Mouse (Mus musculus): ENCODE results near the gene Dgki. TPM values are rescaled to one million over a fixed set of nuclear protein-coding genes. Genes with fewer than 3 reads are reported as not detected.

Gene Dgki
- polyA plus RNA-seq, 1 experiment from 2014 or later: 1.3 TPM

DNA sequence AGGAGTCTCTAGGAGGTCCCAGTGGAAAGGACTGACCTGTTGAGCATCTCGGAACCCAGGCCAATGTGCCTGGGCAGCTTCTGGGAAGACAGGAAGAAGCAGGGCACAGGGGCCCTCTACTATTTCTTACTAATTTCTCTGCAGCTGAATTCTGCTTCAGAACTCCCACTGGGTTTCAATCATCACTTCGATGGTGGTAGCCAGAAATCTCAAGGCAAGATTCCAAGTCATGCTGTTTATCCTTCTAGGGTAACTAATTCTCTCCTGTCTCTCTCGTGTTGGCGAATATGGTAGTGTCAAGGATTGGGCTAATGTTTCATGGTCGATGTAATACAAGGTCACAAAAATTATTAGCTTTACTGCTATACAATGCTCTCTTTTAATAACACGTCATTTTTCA, 455.7 kb downstream of the Dgki start:
- Histone ChIP-seq H3K9ac (no peak overlapping the region), H3K4me2 (replicated peaks) (no peak overlapping the region), H3K27me3 (no peaks in the 10 kb centered on the region), H3K27ac (no peak overlapping the region), H3K4me3 (no peak overlapping the region), H3K36me3 (no peaks in the 10 kb centered on the region), H3K9me3 (no peaks in the 10 kb centered on the region), H3K4me1 (peaks cover 25% of the 10 kb centered on the region)
- ATAC-seq (ENCODE audit: low FRiP score, low read depth): no peak
- WGBS: 51% methylated on average over 6 of the region's 6 CpGs

DNA sequence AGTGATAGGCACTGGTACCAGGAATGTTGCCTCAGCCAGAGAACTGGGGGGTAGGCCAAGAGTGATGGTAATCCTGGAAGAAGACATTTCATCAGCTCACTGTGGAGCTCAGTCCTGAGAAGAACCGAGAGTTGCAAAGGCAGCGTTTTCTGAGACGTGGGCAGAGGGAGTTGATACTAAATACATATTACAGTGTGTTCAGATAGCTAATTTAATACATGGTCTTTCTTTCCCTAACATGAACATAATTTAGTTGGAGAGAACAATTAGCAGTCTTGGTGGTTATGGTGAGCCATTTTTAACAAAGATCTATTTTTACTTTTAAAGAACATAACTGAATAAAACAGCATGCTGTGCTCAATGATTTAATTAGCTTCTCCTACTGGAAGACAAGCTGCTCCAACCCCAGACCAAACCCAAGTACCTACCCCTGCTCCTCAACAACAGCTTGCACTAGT, 456.9 kb downstream of the Dgki start:
- Histone ChIP-seq H3K4me2 (replicated peaks) (no peak overlapping the region), H3K27me3 (no peaks in the 10 kb centered on the region), H3K9me3 (no peaks in the 10 kb centered on the region), H3K27ac (peak overlapping the region; percentile 3; the same call in 1 of the 2 replicates), H3K9ac (no peak overlapping the region), H3K4me1 (peaks cover 25% of the 10 kb centered on the region), H3K36me3 (no peaks in the 10 kb centered on the region), H3K4me3 (no peak overlapping the region)
- WGBS: 29% methylated on average over 3 of the region's 3 CpGs
- ATAC-seq (ENCODE audit: low FRiP score, low read depth): no peak

DNA sequence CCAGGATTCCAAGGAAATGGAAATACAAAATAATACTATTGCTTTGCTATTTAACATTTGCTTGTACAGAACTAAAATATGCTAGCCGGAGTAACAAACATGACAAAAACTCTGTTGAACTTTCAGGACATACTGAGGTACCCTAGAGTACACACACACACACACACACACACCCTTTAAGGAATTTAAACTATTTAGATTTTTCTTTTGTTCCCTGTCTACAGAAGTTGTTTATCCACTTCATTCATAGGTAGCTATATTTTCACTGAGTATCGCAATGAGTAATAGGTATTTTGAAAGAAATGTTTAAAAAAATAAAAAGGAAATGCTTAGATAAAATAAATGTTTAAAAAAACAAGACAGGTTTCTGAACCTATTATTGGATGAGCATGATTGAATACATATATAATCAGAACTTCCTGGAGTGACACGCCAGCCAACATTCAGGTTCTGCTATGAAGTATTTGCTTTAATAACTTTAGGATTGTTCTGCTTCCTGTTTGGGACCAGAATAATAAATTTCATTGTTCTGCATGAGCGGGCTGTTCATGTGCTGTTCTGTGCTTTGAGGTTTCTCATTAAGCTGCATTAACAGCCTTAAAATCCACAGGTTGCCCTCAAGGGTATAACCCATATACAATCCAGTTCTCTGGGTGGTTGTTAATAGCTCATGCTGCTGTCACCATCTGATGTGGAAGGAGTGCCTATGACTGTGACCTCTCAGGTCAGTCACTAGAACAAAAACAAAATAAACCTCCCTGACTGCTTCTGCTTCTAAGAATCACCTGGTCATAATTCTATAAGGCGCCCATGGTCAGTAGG, 457.7 kb downstream of the Dgki start:
- Histone ChIP-seq H3K27ac (peak overlapping the region; percentile 3; the same call in 1 of the 2 replicates), H3K4me1 (peaks cover 29% of the 10 kb centered on the region), H3K27me3 (no peaks in the 10 kb centered on the region), H3K9me3 (no peaks in the 10 kb centered on the region), H3K4me2 (replicated peaks) (no peak overlapping the region), H3K9ac (no peak overlapping the region), H3K36me3 (no peaks in the 10 kb centered on the region), H3K4me3 (no peak overlapping the region)
- ATAC-seq (ENCODE audit: low FRiP score, low read depth): peak; percentile 70; the same call in 1 of the 2 replicates
- 26% methylated on average over 5 of the region's 5 CpGs for WGBS

DNA sequence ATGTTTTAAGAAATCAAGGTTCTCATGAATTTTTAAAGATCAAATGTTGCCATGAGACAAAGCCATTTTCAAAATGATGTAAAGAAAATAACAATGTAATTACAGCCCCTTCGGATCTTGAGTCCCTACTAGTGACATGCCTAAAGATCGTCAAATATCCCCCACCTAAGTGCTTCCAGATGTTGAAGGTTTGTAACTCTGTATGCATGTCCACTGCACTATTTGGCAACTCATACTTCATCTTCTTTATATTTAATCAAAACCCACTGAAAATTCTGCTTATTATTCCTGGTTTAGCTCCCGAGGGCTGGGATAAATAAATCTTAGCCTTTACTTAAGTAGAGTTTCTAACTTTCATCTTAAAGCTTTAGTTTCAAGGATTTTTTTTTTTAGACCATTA, 458.3 kb downstream of the Dgki start:
- Histone ChIP-seq H3K9me3 (no peaks in the 10 kb centered on the region), H3K4me3 (no peak overlapping the region), H3K27me3 (no peaks in the 10 kb centered on the region), H3K27ac (no peak overlapping the region), H3K9ac (no peak overlapping the region), H3K4me2 (replicated peaks) (no peak overlapping the region), H3K36me3 (no peaks in the 10 kb centered on the region), H3K4me1 (peaks cover 31% of the 10 kb centered on the region)
- ATAC-seq (ENCODE audit: low FRiP score, low read depth): no peak
- WGBS: 11% methylated on average over 3 of the region's 3 CpGs

DNA sequence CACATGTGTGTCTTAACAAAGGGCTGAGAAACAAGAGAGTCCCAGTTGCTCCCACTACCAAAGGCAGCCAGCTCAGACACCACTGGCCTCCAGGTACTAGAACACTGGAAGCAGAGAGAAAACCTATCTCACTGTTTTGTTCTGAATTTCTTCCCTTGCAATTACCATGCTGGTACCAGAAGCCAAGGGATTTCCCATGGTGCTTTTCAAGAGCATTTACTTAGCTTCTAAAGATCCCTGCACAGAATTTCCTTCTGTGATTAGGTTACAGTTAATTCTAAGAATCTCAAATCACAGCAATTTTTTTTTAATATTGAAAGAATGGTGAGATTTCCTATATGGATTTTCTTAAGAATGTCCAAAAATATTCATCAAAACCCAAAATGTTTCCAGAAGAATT, 458.8 kb downstream of the Dgki start:
- no peaks in the 10 kb centered on the region for H3K27me3 ChIP-seq
- H3K4me3 ChIP-seq: no peak overlapping the region
- H3K9me3 ChIP-seq: no peaks in the 10 kb centered on the region
- ATAC-seq (ENCODE audit: low FRiP score, low read depth): no peak
- H3K36me3 ChIP-seq: no peaks in the 10 kb centered on the region
- no peak overlapping the region for H3K9ac ChIP-seq
- peak overlapping the region; percentile 23; the same call in 1 of the 2 replicates for H3K27ac ChIP-seq
- no peak overlapping the region for H3K4me2 ChIP-seq (replicated peaks)
- peaks cover 36% of the 10 kb centered on the region for H3K4me1 ChIP-seq

DNA sequence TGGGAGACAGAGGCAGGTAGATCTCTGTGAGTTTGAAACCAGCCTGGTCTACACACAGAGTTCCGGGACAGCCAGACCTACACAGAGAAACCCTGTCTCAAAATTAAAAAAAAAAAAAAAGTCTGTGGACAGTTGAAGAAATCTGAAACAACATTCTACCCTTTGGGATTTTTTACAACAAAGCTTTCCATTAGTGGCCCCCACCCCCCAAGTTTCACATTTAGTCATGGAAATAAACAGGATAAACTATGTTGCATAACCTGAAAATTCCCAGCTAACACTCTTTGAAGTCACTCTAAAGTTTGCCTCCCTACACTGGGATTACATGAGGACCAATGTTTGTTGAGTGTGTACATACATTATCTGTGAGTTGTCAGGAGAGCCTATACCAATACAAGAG, 461.2 kb downstream of the Dgki start:
- no peak overlapping the region for H3K27ac ChIP-seq
- H3K36me3 ChIP-seq: no peaks in the 10 kb centered on the region
- no peak for ATAC-seq (ENCODE audit: low FRiP score, low read depth)
- no peaks in the 10 kb centered on the region for H3K27me3 ChIP-seq
- WGBS: 93% methylated on average over 1 of the region's 1 CpGs
- H3K4me3 ChIP-seq: no peak overlapping the region
- no peaks in the 10 kb centered on the region for H3K9me3 ChIP-seq
- H3K9ac ChIP-seq: no peak overlapping the region
- H3K4me2 ChIP-seq (replicated peaks): no peak overlapping the region
- peaks cover 30% of the 10 kb centered on the region for H3K4me1 ChIP-seq

DNA sequence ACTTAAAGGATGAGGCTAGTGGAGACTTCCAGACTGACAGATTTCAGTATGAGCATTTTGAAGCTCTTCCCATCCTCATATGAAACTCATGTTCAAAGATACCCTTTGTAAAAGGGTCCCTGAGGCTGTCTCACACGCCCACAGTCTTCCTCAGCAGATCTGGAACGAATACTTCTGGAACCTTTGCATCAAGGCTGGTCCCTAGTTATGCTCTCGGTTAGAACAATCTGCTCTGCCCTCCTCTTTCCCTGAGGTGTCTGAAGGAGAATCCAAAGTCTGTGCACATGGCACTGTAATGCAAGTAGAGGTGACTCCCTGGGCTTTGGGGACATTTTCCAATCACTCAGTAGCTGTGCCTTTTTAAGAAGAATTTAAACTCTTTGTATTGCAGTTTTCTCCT, 464.6 kb downstream of the Dgki start:
- no peak for ATAC-seq (ENCODE audit: low FRiP score, low read depth)
- 76% methylated on average over 3 of the region's 3 CpGs for WGBS
- H3K9me3 ChIP-seq: no peaks in the 10 kb centered on the region

DNA sequence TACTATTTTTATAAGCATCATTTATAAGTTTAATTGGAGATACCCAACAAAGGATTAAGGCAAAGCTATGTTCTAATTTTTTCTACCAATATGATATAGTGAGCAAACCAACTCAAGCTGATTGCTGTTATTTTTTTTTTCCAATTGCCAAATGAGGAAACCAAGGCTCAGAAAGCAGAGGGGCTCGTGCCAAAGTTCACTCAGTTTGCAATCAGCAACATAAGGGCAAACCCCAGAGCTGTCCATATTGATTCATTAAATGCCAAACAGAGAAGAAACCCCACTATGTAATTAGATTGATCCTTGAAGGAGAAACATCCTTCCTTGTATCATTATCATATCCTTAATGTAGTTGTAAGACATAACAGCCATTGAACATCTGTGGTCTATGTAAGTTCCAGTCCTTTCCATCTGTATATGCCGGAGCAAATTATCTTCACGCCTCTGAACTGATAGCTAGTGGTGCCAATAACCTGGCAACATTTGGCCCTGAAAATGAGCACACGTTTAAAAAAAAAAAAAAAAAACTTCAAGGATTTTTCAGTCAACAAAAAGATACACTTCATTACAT, 465.2 kb downstream of the Dgki start:
- no peaks in the 10 kb centered on the region for H3K27me3 ChIP-seq
- whole genome bisulfite sequencing: 76% methylated on average over 4 of the region's 4 CpGs
- no peak overlapping the region for H3K9ac ChIP-seq
- no peak for ATAC-seq (ENCODE audit: low FRiP score, low read depth)
- peaks cover 21% of the 10 kb centered on the region for H3K4me1 ChIP-seq
- no peak overlapping the region for H3K4me2 ChIP-seq (replicated peaks)
- no peaks in the 10 kb centered on the region for H3K9me3 ChIP-seq
- H3K27ac ChIP-seq: no peak overlapping the region
- no peaks in the 10 kb centered on the region for H3K36me3 ChIP-seq
- no peak overlapping the region for H3K4me3 ChIP-seq

More for the DNA sequence above, 464.6 kb downstream of the Dgki start:
- Histone ChIP-seq H3K36me3 (no peaks in the 10 kb centered on the region), H3K27me3 (no peaks in the 10 kb centered on the region), H3K4me2 (replicated peaks) (no peak overlapping the region), H3K27ac (no peak overlapping the region), H3K9ac (no peak overlapping the region), H3K4me3 (no peak overlapping the region), H3K4me1 (peaks cover 21% of the 10 kb centered on the region)

DNA sequence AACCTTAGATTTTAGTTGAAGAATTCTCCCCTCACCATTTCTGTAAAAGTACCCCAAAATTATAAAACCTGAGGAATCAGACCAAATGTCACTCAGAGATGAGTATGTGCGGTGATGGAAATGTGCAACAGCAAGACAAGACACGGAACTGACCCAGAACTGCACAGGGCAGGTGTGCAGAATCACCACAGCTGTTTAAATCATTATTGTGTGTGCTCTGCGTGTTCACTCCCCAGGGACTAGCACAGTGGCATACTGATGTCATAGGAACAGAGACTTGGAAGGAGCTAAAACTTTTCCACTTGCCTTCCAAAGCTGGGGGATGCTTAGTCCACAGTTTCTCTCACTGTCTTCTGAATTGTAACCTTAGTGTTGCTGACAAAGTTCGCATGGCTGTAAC, 467.3 kb downstream of the Dgki start:
- H3K4me3 ChIP-seq: no peak overlapping the region
- no peak overlapping the region for H3K27ac ChIP-seq
- H3K4me1 ChIP-seq: peaks cover 16% of the 10 kb centered on the region
- no peaks in the 10 kb centered on the region for H3K9me3 ChIP-seq
- no peaks in the 10 kb centered on the region for H3K27me3 ChIP-seq
- 52% methylated on average over 4 of the region's 4 CpGs for WGBS
- no peak for ATAC-seq (ENCODE audit: low FRiP score, low read depth)
- H3K9ac ChIP-seq: no peak overlapping the region
- H3K36me3 ChIP-seq: no peaks in the 10 kb centered on the region
- no peak overlapping the region for H3K4me2 ChIP-seq (replicated peaks)

DNA sequence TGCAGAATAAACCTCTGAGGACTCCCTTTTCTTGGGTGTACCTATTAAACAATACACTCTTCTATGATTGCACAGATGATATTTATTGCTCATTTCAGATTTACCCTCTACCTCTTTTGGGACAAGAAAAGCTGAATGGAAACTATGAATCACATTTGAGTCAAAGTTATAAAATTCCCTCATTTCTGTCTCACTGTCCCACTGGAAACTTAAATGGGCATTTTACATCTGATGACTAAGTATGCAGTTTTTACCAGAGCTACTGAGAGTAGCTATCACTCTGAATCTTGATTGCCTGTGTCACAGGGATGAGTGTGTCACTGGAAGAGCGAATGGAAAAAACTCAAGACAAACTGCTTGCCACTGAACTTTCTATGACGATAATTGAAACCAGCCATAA, 467.8 kb downstream of the Dgki start:
- H3K4me2 ChIP-seq (replicated peaks): no peak overlapping the region
- no peaks in the 10 kb centered on the region for H3K36me3 ChIP-seq
- H3K4me3 ChIP-seq: no peak overlapping the region
- WGBS: 53% methylated on average over 2 of the region's 2 CpGs
- ATAC-seq (ENCODE audit: low FRiP score, low read depth): no peak
- H3K27me3 ChIP-seq: no peaks in the 10 kb centered on the region
- H3K9me3 ChIP-seq: no peaks in the 10 kb centered on the region
- H3K4me1 ChIP-seq: peaks cover 16% of the 10 kb centered on the region
- H3K9ac ChIP-seq: no peak overlapping the region
- no peak overlapping the region for H3K27ac ChIP-seq

DNA sequence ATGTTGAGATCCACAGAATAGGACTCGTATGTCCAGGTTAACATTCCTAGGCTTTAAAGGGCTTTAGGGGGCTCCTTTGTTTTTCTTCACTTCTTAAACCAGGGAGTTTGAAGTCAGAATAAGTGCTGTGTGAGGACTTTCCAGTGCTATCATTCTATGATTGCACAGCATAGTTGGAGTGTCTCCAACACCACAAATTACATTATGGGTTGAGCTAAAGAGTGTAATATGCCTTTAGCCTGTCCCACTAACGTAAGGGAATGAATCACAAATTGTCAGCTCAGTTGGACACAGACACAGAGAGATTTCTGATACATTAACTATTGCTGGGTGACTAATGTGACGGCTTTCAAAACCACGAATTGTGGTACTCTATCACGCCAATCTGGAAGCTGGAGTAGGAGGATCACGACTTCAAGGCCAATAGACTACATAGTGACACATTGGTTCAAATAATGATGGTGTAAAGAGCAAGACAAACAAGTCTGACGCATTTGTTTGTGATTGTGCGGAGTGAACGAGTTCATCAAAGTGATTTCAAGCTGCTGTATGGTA, 469.5 kb downstream of the Dgki start:
- no peaks in the 10 kb centered on the region for H3K27me3 ChIP-seq
- no peak overlapping the region for H3K4me2 ChIP-seq (replicated peaks)
- H3K4me1 ChIP-seq: peaks cover 9% of the 10 kb centered on the region; the same call in 1 of the 2 replicates
- no peaks in the 10 kb centered on the region for H3K9me3 ChIP-seq
- no peak overlapping the region for H3K27ac ChIP-seq
- ATAC-seq (ENCODE audit: low FRiP score, low read depth): no peak
- 79% methylated on average over 9 of the region's 9 CpGs for WGBS
- H3K36me3 ChIP-seq: no peaks in the 10 kb centered on the region
- H3K4me3 ChIP-seq: no peak overlapping the region
- no peak overlapping the region for H3K9ac ChIP-seq

DNA sequence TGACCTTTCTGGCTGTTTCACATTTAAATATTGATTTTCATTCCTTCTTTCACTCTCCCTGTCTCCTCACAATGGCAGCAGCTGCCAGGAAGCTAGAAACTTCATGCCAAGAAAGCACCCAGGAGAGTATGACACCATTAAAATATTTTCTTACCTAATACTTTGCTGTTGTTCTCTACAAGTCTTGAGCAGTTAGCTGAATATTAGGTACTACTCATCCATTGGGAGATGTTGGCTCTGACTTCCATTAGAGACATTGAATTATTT, 480.3 kb downstream of the Dgki start:
- Histone ChIP-seq H3K4me2 (replicated peaks) (0 out of 2 replicates have a peak overlapping the region, but pooled peaks have one; percentile 22), H3K27ac (peak overlapping the region; percentile 79), H3K27me3 (no peaks in the 10 kb centered on the region), H3K4me1 (peaks cover 18% of the 10 kb centered on the region), H3K9me3 (no peaks in the 10 kb centered on the region), H3K4me3 (no peak overlapping the region), H3K9ac (no peak overlapping the region), H3K36me3 (no peaks in the 10 kb centered on the region)
- ATAC-seq (ENCODE audit: low FRiP score, low read depth): peak; percentile 16; the same call in 1 of the 2 replicates
